Mouse (Mus musculus) cerebellum, postnatal 10 days (tissue): ENCODE results near the gene Nmnat2.
"Not testable (repeated sequence)": the region's sequence is repeated elsewhere in the genome, so short reads cannot be mapped to it uniquely, and the experiment has no call there.

Source experiments
- DNase-seq, 2 experiments: peaks; one replicate each; pipeline ENCODE4 v3.0.0; 2021; ENCODE audit warnings: mixed read lengths in 2 of 2

Nmnat2 gene

DNA sequence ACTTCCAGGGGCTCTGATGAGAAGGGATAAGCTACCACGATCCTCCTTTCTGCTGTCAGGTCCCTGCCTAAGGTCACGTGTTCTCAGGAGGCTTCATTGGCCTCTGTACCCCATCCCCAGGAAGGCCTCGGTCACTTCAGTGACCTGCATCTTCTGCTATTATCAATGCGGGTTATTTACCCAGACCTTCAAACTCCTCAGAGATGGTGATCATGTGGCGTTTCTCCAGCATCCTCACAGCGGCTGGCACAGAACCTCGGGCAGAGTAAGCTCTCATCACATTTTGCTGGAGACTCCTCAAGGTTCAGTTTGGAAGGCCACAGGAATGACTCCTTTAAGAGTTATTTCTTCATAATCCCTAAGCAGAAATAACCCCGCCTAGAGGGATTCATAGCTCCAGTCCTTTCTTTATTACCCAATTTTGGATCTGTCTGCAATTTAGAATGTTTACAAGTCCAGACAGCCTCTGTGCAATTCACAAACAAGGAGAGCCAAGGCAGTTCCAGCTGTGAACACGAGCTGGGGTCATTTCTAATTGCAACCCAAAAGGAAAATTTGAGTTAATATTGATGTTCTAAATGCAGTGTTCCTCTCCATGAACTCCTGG lies 110.1 kb downstream of the Nmnat2 start:
- peak; percentile 48 to 49 for DNase-seq

DNA sequence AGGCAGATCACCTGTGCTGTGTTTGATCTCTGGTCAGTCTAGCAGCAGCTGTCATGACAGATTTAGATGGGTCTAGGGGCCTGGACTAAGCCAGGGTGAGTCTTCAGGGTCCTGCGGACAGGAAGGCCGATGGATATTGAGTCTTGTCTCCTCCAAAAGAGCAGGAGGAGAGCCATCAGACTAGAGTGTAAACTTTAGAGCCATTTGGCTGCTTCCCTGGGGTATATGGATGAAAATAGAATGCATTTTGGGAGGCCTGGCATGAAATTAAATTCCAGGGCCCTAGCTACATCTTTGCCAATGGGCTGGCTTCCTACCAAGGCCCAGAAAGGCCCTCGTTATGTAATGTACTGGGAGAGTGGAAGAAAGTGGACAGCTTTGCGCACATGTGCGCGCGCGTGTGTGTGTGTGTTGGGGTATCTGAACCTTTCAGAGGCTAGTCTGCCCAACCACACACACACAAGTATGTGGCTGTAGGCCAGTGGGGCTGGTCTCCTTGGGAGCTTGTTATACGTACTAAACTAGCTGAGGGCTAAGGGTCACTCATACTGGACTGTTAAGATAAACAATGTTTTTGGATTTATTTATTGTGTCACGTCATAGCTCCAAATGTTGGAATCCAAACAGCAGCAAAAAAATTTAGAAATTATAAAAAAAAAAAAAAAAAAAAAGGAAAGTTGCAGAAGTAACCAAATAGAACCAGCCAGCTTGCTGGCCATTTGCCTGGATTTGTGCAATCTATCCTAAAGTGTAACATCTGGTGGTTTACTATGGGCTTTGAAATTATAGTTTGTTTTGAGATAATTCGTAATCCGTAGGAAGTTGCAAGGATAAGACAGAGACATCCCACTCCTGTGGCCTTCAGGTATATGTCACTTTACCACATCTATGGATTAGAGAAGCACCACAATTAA lies 110.9 kb downstream of the Nmnat2 start:
- DNase-seq, result peak; percentile 83

DNA sequence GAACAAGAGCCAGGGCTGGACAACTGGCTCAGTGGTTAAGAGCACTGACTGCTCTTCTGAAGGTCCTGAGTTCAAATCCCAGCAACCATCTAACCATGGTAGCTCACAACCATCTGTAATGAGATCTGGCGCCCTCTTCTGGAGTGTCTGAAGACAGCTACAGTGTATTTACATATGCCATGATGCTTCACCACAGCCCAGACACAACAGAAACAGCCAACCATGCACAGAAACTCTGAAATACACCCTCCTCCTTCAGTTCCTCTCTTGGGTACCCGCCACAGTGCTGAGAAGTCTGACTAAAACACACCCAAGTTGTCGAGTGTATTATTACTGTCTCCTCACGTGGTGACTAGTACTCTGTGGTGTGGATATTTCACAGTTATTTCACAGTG lies 111.6 kb downstream of the Nmnat2 start:
- DNase-seq, result no peak

DNA sequence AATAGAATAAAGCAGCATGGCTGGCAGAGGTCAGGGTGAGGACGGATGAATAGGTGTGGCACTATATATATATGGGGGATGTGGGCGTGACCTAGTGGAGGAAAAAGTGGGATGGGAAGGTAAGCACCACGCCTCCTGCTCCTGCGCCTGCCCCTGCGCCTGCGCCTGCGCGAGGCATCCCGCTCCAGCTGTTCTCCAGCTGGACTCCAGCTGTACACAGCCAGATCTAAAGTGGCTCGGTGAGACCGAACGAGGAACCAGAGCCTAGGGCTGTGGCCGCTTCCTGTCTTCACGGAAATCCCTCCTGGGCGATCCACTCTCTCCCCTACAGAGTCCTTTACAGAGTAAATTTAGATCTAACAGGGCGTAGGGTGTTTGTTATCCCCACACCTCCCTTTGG lies 116.8 kb downstream of the Nmnat2 start:
- no peak for DNase-seq

DNA sequence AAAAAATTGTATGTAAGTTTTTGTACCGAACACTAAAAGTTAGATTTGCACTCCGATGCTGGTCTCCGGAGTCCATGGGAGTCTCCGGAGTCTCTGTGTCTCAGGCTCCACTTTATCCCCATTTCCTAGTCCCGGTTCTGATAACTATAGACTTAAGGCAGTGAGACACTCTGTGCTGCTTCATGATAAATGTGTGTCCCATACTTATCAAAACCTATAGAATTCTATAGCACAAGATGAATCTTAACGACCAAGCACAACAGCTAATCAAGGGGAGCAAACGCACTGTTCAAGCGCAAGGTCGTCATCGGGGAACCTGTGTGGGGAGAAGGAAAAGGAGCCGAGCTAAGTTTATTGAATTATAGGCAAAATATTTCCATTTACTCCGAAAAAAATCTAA lies 117.2 kb downstream of the Nmnat2 start:
- no peak for DNase-seq

DNA sequence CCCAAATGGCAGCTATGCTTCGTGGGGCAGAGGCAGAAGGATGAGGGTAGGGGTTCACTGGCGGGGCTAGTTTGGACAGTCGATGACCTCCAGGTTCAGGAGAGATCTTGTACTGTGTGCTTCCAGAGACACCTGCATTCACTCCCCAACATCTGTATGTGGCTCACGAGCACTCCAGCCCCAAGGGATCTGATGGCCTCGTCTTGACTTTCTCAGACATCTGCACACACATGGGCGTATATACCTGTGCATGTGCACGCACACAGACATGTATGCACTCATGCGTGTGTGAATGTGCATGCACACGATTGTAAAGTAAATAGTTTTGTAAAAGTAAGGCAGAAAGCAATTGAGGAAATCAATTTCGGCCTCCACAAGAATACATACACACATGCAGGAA lies 117.9 kb downstream of the Nmnat2 start:
- DNase-seq, result no peak

DNA sequence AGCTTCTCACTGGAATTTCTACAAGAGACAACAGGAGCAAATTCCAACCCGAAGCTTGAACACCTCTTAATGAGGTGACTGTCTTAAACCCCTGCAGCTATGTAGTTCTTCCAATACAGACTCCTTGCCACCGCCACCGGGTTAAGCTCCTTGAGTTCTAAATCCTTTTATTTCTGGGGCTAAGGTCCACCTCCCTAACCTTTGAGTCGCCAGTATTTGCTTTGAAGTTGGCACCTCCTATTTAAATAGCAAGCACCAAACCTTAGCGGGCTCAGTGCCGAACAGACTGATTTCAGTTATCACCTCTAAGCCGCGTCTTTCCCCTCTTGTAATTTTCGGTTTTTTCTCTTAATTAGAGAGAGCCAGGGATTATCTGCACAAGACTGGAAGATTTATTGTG lies 118.6 kb downstream of the Nmnat2 start:
- no peak for DNase-seq

DNA sequence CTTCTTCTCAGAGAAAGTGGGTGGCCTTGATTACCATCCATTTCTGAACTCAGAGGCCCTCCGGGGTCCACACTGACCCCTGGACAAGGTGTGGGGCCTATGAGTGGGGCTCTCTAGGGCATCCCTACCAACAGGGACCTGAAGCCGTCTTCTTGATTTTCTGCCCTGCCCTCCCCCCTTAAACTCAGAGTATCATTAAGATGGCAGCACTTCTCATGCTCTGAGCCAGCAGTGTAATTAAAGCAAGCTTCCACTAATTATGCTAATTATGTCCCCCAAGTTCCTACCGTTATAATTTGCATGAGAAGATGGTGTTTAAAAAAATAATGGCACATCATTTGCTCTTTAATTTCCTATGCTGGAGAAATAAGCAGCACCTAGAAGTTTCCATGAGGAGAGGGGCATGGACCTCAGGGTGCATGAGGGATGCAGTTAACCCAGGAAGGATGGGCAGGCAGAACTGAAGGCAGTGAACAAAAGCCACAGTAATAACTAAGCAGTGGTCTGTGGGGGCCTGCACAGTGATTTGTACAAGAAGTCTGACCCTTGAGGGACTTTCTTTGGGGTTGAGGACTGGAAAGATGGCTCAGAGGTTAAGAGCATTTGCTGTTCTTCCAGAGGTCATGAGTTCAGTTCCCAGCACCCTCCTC lies 120.4 kb downstream of the Nmnat2 start:
- no peak for DNase-seq

DNA sequence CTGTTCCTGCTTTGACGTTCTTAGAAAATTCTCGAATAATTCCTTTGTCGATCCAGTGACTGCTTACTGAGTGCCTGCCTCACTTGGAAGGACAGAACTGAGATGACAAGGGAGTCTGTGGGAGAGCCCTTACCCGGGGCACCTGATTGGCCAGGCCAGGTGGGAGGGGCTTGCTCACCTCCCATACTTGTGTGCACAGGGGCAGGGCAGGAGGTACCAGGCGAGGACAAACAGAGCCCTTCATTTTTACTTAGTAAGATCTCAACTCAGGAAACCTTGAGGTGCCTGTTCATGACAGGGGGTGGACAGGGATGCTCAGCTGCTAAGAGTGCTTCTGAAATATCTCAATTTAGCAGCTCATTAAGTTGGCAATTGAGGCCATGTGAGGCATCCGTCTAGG lies 121.2 kb downstream of the Nmnat2 start:
- DNase-seq, result no peak

DNA sequence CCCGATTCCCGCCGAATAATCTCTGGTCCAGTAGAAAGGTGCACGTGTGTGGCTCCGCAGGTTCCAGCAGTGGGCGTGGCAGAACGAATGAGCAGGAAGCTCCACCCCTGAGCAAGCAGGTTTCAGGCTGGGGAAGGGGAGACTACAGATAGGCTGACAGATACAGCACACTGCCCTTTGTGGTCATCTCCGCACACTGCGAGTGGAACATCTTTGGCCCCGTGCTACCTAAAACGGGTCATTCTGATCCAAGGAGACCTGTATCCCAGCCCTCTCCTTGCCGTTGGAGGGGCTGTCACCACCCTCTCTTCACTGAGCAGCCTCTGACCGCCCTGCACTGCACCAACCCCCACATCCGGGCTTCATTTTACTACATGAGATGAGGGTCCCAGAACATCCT lies 128.4 kb downstream of the Nmnat2 start:
- not testable (repeated sequence) for DNase-seq

DNA sequence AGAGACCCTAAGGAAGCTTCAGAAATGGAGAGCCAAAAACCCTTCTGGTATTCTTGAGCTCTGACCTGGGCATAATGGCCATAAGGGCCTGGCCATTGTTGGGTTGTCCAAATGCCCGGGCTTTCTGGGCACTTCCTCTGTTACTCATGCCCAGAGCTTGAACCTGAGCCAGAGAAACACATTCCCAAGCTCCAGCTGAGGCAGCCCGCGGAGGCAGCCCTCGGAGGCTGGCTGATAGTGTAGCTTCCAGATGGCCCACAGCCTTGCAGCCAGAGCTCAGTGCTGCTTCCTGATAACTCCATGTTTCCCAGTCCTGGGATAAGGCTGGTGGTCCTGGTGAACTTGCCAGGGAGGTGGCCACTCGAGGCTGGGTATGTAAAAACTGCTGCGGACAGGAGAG lies 129.4 kb downstream of the Nmnat2 start:
- peak; percentile 83 to 86 for DNase-seq

DNA sequence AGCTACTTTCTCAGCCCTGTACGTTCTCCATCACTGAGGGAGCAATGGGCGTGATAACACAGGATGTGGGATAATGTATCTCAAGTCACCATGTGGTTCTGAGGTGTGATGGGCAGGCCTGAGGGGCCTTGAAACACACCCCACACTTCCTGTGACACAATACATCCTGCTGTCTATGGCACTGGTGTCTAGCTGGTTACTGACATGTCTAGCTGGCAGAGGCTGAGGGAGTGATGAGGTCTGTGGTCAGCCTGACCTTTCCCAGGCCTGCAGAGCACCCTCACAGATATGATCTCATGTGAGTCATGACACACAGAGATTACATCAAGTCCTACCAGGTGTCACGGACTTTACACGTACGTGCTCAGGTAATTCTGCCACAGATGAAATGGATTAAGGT lies 130.4 kb downstream of the Nmnat2 start:
- DNase-seq, result no peak

DNA sequence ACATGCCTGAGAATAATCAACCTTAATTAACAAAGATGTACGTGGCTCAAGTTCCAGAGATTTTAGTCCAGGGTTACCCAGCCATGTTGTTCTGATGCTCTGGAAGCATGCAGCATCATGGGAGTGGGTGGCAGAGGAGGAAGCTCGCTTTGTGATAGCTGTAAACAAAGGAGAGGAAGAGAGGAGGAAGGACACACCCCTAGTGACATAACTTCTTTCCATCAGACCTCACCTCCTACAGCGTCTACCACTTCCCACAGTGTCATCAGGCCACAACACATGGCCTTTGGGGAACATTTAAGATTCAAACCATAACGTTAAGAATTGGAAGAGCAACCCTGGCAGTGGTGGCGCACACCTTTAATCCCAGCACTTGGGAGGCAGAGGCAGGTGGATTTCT lies 133.0 kb downstream of the Nmnat2 start:
- DNase-seq, result no peak

DNA sequence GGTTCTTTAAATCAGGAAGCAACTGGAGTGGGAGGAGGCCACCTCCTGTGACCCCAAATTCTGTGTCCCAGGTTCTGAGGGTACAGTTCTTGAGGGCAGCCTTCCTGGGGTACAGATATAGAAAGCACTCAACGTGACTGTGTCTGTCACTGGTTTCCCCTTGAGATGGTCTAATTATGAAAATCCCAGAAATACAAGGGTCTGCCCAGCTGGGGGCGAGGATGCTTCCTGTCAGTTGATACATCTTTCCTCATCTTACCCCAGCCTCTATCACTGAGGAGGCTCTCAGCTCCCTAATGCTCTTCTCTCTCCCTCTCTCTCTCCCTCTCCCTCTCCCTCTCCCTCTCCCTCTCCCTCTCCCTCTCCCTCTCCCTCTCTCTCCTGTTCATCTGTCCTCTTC lies 135.3 kb downstream of the Nmnat2 start:
- DNase-seq, result no peak

DNA sequence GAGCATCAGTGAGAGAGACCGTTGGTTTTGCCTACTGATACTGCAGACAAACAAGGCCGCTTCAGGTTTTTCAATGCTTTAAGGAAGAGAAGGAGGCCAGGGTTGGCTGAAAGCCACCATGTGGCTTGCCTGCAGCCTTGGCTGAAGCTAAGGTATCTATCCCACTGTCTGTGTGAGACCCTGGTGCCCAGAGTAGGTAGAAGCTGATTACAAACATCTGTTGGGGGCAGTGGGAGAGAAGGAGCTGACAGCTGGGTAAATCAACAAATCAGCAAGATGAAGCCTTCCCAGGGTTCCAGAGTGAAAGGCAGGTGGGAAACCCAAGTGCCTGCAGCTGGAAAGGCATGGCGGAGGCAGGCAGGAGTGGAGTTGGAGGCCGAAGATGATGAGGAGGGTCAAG lies 136.0 kb downstream of the Nmnat2 start:
- no peak for DNase-seq

DNA sequence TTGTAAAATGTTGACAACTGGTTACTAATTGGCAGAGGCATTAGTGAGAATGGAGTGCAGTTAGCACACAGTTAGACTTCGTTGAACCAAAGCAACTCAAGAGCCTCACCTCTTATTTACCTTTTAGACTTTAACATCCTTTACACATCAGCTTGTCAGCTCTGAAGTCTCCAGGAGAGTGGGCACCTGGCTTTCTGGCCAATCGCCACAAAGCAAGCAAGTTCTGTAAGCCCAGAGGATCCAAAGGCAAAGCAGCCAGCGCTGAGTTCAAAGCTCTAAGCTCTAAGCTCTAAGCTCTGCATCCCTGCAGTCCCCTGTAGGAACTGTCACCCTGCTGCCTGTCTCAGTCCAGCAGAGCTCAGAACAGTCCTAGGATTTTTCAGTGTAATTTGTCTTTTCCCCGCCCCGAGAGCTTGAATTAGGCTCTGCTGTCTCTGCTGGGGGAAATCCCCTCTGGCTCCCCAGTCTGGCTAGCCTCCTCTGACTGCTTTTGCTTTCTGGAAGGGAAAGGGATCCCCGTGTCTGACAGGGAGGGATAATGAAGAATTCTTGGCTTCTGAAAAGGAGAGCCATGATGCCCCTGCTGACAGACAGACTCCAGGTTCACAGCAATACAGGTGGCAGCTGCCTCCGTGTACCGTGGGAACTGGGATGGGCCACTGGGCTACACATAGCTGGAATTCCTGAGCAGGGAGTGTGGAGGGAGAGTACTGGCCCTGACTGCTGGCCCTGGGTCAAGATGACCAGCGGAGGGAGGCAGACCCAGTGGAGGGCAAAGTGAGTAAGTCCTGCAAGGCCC lies 136.8 kb downstream of the Nmnat2 start:
- DNase-seq, result peak; percentile 32 to 34

DNA sequence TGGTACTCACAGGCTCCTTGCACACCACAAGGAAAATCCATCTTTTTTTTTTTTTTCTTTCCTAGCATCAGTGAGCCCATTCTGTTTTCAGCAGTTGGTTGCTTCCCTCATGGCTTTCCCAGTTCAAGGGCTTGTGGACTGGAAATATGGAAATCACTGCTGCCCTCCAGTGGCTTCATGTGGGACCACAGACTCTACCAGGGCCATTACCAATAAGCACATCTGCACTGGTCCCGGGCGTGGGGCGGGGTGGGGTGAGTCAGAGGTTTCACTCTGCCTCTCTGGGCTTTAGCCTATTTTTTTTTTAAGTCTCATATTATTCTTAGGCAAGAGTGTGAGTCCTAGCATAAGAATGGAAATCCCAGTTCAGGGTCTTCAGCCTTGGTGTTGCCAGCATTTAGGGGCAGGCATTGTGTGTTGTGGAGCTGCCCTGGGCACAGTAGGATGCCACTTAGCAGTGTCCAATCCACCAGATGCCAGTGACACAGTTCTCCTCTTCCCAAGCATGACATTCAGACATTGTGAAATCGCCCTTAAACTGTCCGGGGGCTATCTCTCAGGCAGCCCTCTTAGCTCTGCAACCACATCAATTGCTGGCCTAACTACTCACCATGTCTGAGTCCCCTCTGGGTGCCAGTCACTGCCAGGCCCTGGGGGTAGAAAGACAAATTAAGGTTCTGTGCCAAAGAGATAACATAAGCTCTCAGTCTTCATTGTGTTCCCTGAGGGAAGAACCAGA lies 137.6 kb downstream of the Nmnat2 start:
- DNase-seq, result peak; percentile 81 to 84

DNA sequence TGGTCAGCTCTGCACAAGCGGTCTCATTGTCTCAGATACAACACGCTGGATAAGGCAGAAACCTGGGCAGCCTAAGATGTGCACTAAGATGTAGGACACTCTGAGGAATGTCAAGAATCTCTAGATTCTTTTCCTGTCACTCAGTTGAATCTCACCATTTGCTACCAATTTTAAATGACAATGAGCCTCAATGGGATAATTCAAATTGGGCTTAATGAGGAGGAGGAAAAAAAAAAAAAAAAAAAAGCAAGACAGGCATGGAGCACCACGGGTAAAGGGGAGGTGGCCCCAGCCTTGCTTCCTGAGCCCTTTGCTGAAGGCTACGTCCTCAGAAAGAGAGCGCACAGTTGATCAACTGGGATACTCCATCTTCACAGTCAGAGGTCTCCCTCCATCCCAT lies 138.4 kb downstream of the Nmnat2 start:
- no peak for DNase-seq

DNA sequence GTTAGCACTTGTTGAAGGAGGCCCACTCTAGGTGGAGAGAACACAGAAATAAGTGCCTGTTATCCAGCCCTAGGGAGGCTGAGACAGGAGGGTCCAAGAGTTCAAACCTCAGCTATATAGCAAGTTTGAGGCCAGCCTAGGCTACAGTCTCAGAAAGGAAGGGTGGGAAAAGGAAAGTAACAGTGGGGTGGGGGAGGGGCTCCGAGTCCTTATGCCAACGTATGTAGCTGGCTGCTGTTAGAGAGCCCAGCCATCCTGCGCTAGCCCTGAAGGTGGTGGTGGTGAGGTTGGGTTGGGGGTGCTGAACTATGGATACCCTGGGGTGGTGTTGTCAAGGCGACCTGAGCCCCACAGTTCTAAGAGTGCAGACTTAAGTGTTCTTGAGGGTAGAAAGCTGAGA lies 138.8 kb downstream of the Nmnat2 start:
- DNase-seq, result no peak

DNA sequence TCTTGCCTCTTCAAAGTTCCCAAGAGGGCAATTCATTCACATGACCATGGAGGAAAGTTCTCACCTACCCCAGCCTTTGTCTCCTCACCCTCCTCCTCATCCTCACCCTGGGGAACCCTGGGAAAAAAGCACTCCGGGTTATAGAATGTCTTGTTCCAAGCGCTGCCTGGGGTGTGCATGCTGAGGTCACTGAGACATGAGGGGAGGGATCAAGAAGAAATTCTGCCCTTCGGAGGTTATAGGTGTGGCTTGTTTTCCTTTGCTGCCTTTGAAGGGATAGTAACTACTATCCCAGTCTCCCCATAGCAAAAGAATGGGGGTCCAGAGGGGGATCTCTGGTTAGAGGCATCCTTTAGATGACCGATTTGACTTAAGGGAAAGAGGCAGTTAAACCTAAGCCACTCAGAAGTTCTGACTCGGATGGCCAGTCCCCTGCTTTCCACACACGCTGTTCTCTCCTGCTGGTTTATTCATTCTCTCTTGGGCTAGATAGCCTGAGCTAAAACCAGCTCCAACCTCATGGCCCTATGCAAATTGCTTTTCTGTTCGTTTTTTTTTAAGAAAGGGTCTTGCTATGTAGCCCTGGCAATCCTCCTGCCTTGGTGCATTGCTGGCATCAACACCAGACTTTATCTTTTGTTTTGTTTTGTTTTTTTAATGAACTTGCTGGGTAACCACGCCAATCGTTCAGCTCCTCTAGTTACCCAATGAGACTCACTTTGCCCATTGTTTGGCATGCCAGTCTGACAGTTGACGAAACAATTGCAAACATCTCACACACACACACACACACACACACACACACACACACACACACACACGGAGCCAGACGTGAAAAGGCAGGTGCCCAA lies 139.7 kb downstream of the Nmnat2 start:
- DNase-seq, result no peak

DNA sequence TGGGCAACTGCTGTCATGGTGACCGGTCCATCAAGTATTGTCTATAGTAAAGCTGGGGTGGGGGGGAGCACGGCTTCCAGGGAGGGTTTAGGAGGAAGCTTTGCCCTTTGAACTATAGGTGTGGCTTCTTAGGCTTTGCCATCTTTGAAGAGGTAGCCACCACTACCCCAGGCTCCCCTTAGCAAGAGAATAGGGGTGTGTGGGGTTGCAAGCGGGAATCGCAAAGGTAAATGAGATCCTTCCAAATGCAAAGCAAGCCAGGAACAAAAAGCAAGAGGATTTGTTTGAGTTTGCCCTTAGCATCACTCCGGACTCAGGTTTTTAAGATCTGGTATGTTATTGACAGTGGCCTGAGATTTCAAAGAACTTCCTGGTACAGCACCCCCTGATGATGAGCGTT lies 140.5 kb downstream of the Nmnat2 start:
- no peak for DNase-seq
